Mouse (Mus musculus) midbrain, embryonic 14.5 days (tissue): ENCODE results near the gene Gm35549. TPM values are rescaled to one million over a fixed set of nuclear protein-coding genes. Genes with fewer than 3 reads are reported as not detected.

Source experiments
- ATAC-seq: fragments of 200-750 bp; cut with Nextera tagmentation; 2 replicates; pipeline ENCODE4 v1.8.0; 2017; ENCODE audit warnings: moderate number of reproducible peaks, moderate library complexity; ENCODE audit not compliant: low FRiP score, low TSS enrichment
- DNase-seq: peaks from one replicate; pipeline ENCODE4 v3.0.0-alpha.2; 2015
- H3K27ac ChIP-seq: fragments of 300-500 bp; sonication (generic); replicated peaks from 2 replicates; pipeline ENCODE4 v1.5.1; 2014; ENCODE audit warnings: mild to moderate bottlenecking, low read depth, low read length, moderate library complexity
- H3K27me3 ChIP-seq: fragments of 300-500 bp; sonication (generic); 2 replicates; pipeline ENCODE4 v1.6.1; 2014; ENCODE audit warnings: low read length, control low read depth, mixed read lengths; ENCODE audit not compliant: control insufficient read depth, insufficient read depth
- H3K36me3 ChIP-seq: fragments of 300-500 bp; sonication (generic); 2 replicates; pipeline ENCODE4 v1.6.1; 2014; ENCODE audit warnings: low read length, control low read depth; ENCODE audit not compliant: control insufficient read depth, insufficient read depth
- H3K4me1 ChIP-seq: fragments of 300-500 bp; sonication (generic); 2 replicates; pipeline ENCODE4 v1.6.1; 2014; ENCODE audit warnings: mild to moderate bottlenecking, antibody characterized with exemption, low read length, control low read depth; ENCODE audit not compliant: control insufficient read depth, insufficient read depth
- H3K4me2 ChIP-seq: fragments of 300-500 bp; sonication (generic); 2 replicates; pipeline ENCODE4 v1.6.1; 2014; ENCODE audit warnings: mild to moderate bottlenecking, low read length, moderate library complexity
- H3K4me3 ChIP-seq: fragments of 300-500 bp; sonication (generic); replicated peaks from 2 replicates; pipeline ENCODE4 v1.5.1; 2014; ENCODE audit warnings: low read depth, low read length
- H3K9ac ChIP-seq: fragments of 300-500 bp; sonication (generic); replicated peaks from 2 replicates; pipeline ENCODE4 v1.6.1; 2014; ENCODE audit warnings: mild to moderate bottlenecking, low read length, moderate library complexity
- H3K9me3 ChIP-seq: fragments of 300-500 bp; sonication (generic); 2 replicates; pipeline ENCODE4 v1.6.1; 2016; ENCODE audit warnings: low read length, control low read depth, mixed read lengths; ENCODE audit not compliant: control insufficient read depth
- WGBS: fragments of 180-500 bp; shearing (Covaris S2); extraction: QIAGEN DNeasy Blood & Tissue Kit; methylation state at CpG from one replicate; pipeline ENCODE4 v1.1.7; 2014; 5-methylcytosine and 5-hydroxymethylcytosine counted together
- polyA plus RNA-seq: library from polyadenylated mRNA; unstranded; fragments of >200 nt; fragmentation: Nextera tagmentation; extraction: Ambion mirVana; gene quantifications from 2 replicates; pipeline ENCODE4 v1.2.1, GENCODE M21; 2014

Gene Gm35549
- polyA plus RNA-seq, 1 experiment from 2014 or later, result 0.88 TPM

DNA sequence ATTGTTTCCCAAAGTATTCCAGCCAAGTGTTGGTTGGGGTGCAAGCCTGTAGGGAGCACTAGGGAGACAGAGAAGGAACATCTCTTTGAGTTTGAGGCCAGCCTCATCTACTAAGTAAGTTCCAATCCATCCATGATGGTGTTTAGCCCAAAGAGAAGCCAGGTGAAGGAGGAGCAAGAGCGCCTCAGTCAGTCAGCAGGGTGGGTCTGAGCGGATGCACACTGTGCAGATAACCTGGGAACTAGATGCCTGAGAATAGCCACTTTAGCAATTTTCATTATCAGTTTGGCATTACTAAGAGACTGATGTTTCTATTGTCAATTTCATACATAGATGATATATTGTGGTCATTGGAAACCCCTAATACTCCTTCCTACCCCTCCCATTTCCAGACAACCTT is 29.1 kb downstream of the Gm35549 start:
- H3K4me2 ChIP-seq, result no peak overlapping the region
- H3K27me3 ChIP-seq, result no peaks in the 10 kb centered on the region
- H3K9ac ChIP-seq, result no peak overlapping the region
- DNase-seq (no peak), ATAC-seq (no peak)
- H3K27ac ChIP-seq, result no peak overlapping the region
- 95% methylated on average over 2 of the region's 2 CpGs for WGBS
- no peaks in the 10 kb centered on the region for H3K4me1 ChIP-seq
- peaks cover 34% of the 10 kb centered on the region for H3K36me3 ChIP-seq
- H3K9me3 ChIP-seq, result no peaks in the 10 kb centered on the region
- H3K4me3 ChIP-seq, result no peak overlapping the region

DNA sequence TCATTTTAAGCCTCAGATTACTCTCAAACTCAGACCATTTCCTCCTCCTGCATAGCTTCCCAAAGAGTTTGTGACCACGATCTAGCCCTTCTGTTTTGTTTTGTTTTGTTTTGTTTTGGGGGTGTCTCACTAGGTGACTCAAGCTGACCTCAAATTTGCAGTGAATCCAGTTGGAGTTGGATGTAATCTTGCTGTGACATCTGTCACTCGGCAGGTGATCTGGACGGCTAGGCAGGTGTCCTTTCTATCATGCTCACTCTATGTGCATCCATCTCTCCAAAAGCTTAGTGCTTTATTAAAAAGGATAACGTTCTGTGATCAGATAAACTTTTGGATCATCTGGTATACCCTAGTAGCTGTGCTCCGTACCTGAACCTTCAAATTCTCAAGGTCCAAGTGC is 31.4 kb downstream of the Gm35549 start:
- no peaks in the 10 kb centered on the region for H3K4me1 ChIP-seq
- H3K4me3 ChIP-seq, result no peak overlapping the region
- no peak for ATAC-seq
- no peaks in the 10 kb centered on the region for H3K9me3 ChIP-seq
- peaks cover 22% of the 10 kb centered on the region for H3K36me3 ChIP-seq
- no peaks in the 10 kb centered on the region for H3K27me3 ChIP-seq
- 87% methylated on average over 5 of the region's 5 CpGs for WGBS
- no peak overlapping the region for H3K9ac ChIP-seq
- no peak overlapping the region for H3K4me2 ChIP-seq
- no peak for DNase-seq
- no peak overlapping the region for H3K27ac ChIP-seq

DNA sequence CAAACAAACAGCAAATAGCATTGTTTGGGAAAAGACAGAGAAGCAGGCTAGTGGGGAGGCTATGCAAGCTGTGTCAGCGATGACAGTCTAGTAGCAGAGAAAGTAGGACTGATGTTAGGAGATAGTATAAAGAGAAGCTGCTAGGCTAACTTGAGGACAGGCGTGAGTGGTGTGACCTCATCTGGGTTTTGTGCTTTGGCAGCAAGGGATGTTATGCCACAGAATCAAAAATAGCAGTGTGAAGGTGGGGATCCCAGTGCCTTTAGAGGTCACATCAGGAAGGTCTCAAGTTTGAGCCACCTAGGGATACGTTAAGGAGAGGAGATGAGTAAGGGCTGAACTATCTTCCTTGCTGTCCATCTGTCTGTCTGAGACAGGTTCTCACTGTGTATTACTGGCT is 33.6 kb downstream of the Gm35549 start:
- ATAC-seq, result no peak

DNA sequence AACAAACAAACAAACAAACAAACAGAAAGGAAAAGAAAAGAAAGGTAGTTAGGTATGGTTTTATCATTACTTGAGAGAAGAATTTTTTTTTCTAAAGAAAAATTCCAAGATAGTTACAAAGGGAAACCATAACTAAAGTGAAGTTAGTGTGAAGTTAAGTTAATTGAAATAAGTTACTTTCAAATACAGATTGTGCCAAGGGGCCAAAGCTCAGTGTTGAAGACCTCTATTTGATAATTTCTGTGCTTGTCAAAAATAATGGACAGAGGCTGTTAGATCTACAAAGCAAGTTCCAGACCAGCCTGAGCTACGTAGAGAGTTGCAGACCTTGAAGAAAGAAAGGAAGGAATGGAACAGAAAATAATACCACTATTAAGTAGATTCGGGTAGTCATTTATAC is 36.6 kb downstream of the Gm35549 start:
- DNase-seq (no peak), ATAC-seq (no peak)
- Histone ChIP-seq H3K27ac (no peak overlapping the region), H3K4me2 (no peak overlapping the region), H3K27me3 (no peaks in the 10 kb centered on the region), H3K4me3 (no peak overlapping the region), H3K4me1 (peaks cover 12% of the 10 kb centered on the region; the same call in 1 of the 2 replicates), H3K9ac (no peak overlapping the region), H3K9me3 (no peaks in the 10 kb centered on the region), H3K36me3 (peaks cover 6% of the 10 kb centered on the region; the same call in 1 of the 2 replicates)
- 98% methylated on average over 2 of the region's 2 CpGs for WGBS

More for the DNA sequence above, 33.6 kb downstream of the Gm35549 start:
- Histone ChIP-seq H3K9me3 (no peaks in the 10 kb centered on the region), H3K4me1 (peaks cover 12% of the 10 kb centered on the region; the same call in 1 of the 2 replicates), H3K36me3 (peaks cover 22% of the 10 kb centered on the region), H3K27ac (no peak overlapping the region), H3K4me3 (no peak overlapping the region), H3K9ac (no peak overlapping the region), H3K27me3 (no peaks in the 10 kb centered on the region), H3K4me2 (no peak overlapping the region)
- WGBS, result 90% methylated on average over 3 of the region's 3 CpGs
- DNase-seq, result no peak

DNA sequence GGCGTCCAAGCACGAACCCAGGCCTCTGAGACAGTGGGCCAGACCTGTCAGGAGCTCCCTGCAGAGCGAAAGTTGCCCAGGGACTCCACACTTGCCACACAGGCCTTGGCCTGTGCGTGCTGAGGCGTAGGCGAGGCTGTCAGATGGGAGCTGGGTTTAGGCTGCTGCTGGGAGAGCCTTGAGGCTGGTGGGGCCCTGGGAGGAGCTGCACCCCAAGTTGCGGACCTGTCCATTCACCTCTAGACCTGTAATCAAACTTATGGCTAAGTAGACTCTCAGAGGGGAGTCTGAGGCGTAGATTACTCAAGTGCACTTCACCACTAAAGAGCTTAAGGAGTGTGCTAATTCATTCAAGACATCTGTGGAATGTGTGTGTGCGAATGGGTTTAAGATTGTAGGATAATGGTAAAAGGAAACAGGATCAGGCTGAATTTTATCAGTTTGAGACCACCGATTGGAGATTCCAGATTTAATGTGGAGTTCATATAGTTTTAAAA is 37.9 kb downstream of the Gm35549 start:
- Histone ChIP-seq H3K27me3 (no peaks in the 10 kb centered on the region), H3K4me3 (peak overlapping the region; percentile 57), H3K9ac (peak overlapping the region; percentile 84), H3K36me3 (0 out of 2 replicates have a peak, but pooled peaks cover 2% of the 10 kb centered on the region), H3K4me1 (peaks cover 12% of the 10 kb centered on the region; the same call in 1 of the 2 replicates), H3K9me3 (no peaks in the 10 kb centered on the region), H3K4me2 (peak overlapping the region; percentile 95), H3K27ac (peak overlapping the region; percentile 93)
- DNase-seq (no peak), ATAC-seq (no peak)
- 12% methylated on average over 10 of the region's 10 CpGs for WGBS

DNA sequence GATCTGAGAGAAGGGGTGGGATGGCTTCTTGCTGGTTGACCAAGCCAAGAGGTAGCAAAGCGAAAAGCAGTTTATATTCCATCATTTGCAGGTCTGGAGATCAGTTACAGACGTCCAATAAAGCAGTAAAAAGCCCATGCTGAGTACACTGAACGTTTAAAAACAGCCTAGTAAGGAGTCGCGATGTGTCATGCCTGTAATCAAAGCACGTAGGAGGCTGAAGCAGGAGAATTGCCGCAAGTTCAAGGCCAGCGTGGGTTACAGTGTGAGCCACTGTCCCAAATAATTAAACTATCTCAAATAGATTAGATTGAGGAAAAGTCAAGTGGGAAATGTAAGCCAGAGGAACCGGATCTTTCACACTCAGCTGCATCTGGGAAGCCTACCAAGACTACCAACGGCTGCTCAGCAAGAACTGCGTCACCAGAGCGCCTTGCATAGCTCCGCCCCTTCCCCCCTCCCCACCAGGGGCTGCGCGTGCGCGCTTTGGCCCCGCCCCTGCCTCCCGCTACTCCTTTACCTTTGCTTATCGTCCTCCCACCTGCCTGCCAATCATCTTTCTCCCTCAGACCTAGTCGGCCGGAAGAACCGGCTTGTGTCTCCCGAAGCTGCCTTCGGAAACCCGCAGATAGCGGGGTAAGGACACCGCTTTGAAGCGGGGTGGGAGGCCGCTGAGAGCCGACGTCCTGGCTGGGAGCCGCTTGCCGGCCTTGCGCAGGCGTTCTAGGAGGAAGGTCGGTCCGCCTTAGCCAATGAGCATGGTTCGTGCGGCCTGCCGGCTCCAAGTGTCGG is 38.6 kb downstream of the Gm35549 start, which contains the start of gene Tcaim:
TSS of gene Tcaim (plus strand) at position 487 of the 792 bp plus-strand sequence.
- no peaks in the 10 kb centered on the region for H3K36me3 ChIP-seq
- peak within 1 kb of the TSS; percentile 93 for H3K27ac ChIP-seq
- H3K4me2 ChIP-seq, result peak within 1 kb of the TSS; percentile 95
- H3K27me3 ChIP-seq, result no peaks in the 10 kb centered on the region
- DNase-seq, result peak; percentile 97
- H3K4me3 ChIP-seq, result peak within 1 kb of the TSS; percentile 57
- H3K4me1 ChIP-seq, result peaks cover 12% of the 10 kb centered on the region; the same call in 1 of the 2 replicates
- peak within 1 kb of the TSS; percentile 84 for H3K9ac ChIP-seq
- WGBS, result 9% methylated on average over 37 of the region's 42 CpGs
- no peaks in the 10 kb centered on the region for H3K9me3 ChIP-seq
- ATAC-seq, result peak; percentile 99

DNA sequence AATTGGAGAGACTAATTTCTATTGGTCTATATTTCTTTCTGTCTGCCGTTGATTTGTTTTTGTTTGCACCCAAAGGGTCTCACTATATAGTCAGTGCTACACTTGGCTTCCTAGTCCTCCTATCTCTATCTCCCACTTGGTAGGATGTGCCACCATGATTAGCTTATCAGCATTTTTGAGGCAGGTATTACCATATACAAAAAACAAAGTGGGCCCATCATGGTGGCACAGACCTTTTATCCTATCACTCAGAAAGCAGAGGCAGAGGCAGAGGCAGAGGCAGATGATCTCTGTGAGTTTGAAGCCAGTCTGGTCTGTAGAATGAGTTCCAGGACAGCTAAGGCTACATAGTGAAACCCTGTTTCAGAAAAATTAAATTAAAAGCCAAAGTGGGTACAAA is 57.3 kb downstream of the Gm35549 start:
- Histone ChIP-seq H3K4me1 (no peaks in the 10 kb centered on the region), H3K9me3 (no peaks in the 10 kb centered on the region), H3K27me3 (no peaks in the 10 kb centered on the region), H3K4me2 (no peak overlapping the region), H3K4me3 (no peak overlapping the region), H3K9ac (no peak overlapping the region), H3K36me3 (no peaks in the 10 kb centered on the region), H3K27ac (no peak overlapping the region)
- DNase-seq, result no peak
- 96% methylated on average over 1 of the region's 1 CpGs for WGBS
- no peak for ATAC-seq

DNA sequence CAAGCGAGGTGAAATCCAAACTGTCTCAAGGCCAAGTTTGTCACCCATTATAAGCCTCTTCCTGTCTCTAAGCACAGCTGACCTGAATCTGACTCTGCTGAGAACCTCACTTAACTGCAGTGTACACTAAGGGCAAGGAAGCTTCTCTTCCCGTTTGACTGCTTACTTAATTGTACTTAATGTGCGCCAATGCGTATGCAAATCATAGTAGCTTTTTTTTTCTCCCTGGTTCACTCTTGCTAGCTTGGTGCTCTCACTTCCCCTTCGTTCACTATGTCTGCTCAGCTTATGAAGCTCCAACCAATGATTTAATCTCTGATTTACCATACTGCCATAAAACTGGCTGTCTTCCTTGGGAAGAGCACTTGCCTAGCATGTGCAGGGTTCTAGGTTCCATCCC is 58.6 kb downstream of the Gm35549 start:
- Histone ChIP-seq H3K4me2 (no peak overlapping the region), H3K9ac (no peak overlapping the region), H3K4me1 (no peaks in the 10 kb centered on the region), H3K27me3 (no peaks in the 10 kb centered on the region), H3K9me3 (no peaks in the 10 kb centered on the region), H3K36me3 (no peaks in the 10 kb centered on the region), H3K27ac (no peak overlapping the region), H3K4me3 (no peak overlapping the region)
- ATAC-seq (no peak), DNase-seq (no peak)
- 84% methylated on average over 5 of the region's 5 CpGs for WGBS
